Mouse (Mus musculus): ENCODE measurements around the gene Ica1. TPM values are rescaled to one million over a fixed set of nuclear protein-coding genes. Genes with fewer than 3 reads are reported as not detected.
A peak's percentile ranks its signal among the peaks of the same experiment; 100 is the strongest.

Ica1 gene
- total RNA-seq, 2 experiments from 2014 or later, result 57.4 to 61.8 TPM

DNA sequence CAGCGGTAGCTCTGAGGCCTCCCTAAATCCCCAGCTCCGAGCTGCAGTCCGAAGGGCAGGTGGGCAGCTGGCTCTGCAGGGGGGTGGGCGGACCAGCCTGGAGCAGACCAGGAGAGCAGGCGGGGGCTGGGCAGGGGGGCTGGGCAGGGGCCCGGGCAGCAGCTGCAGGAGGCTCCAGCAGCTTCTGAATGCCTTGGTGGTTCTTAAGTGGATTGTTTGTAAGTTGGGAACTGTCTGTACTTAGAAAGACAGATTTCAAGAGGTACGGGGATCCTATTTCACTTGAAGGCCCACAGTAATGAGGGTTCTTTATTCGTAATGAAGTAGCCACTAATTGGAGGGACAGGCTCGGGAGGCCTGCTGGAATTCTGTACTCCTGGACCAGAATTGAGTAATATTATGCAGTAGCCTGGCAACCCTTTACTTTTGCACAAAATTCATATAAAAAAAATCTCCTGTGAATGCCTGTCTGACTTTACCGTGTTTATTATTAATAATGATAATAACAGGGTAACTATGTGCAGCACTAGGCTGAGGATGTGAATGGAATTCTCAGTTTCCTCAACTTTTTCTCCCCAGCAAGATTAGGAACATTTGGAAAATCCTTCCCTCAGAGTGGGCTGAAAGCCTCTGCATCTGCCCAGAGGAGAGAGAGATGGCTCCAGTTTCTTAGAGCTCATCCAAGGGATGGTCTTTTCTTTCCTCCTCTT lies 84.2 kb downstream of the Ica1 start:
- TF ChIP-seq CTCF (conservative IDR thresholded peaks at IDR 0.05), result no peak
- H3K27ac ChIP-seq, result peak overlapping the region; percentile 77
- no peak overlapping the region for H3K4me3 ChIP-seq
- DNase-seq (ENCODE audit: low spot score in 2 of 2), result peak in 1 of 2 experiments; percentile 7

DNA sequence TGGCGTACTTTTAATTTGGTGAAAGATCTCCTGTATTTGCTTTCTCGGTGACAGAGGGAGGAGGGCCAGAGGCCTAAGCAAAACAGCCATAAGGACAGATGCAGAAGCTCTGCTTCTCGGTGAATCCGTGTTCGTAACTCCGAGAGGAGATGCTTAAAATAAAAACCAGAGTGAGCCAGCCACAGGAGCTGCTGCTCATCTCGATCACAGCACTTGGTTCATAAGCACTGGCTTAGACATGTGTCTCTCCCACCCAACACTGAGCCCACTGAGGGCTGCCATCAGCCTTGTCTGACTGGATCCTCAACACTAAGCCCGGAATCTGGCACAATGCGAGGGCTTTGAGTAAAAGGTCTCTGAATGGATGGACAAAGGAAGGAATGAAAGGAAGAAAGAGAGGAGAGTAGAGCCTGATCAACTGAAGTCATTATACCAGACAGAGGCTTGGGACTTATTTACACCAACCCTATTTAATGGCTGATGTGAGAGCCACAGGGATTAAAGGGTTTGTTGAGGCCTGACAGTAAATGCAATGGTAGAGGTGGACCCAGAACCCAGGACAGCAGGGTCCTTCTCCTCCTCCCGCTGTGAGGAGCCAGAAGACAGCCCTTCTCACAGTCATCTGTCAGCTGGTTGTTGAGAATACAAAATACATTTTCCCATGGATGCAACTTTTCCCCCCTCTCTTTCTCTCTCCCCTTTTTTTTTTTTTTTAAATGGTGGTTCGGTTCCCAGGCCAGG lies 85.0 kb downstream of the Ica1 start:
- H3K4me3 ChIP-seq, result no peak overlapping the region
- TF ChIP-seq CTCF (conservative IDR thresholded peaks at IDR 0.05), result no peak
- DNase-seq (ENCODE audit: low spot score in 2 of 2), result no peak
- peak overlapping the region; percentile 77 for H3K27ac ChIP-seq

DNA sequence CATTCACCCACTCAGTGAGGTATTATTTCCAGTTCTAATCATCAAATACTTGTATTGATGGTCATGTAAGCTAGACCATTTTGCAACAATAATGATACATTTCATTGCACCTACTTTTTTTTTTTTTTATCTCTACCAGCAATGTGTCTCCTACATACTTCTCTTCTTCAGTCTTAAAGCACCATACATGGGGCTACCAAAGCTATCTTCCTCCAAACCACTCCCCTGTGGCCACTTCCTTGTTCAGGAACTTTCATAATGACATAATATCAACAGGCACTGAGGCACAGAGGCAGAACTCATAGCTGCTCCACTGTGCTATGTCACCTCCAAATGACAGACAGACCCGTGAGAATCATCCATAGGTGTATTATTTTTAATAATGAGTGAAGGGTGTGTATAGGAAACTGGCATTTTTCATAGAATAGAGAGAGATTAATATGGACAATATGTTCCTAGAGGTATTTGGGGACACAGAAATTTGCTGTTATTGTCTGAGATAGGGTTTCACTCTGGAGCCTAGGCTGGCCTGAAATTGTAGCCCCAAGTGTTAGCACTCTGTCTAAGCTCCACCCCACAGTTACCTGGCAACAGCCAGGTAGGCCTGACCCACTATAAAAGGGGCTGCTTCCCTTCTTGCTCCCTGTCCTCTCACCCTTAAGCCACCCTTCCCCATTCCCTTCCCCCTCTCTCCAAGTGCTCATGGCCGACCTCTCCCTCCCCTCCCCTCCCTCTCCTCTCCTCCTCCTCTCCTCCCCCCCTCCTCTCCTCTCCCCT lies 86.9 kb downstream of the Ica1 start:
- no peak overlapping the region for H3K4me3 ChIP-seq
- H3K27ac ChIP-seq, result no peak overlapping the region
- TF ChIP-seq CTCF (conservative IDR thresholded peaks at IDR 0.05), result no peak
- no peak for DNase-seq (ENCODE audit: low spot score in 2 of 2)

DNA sequence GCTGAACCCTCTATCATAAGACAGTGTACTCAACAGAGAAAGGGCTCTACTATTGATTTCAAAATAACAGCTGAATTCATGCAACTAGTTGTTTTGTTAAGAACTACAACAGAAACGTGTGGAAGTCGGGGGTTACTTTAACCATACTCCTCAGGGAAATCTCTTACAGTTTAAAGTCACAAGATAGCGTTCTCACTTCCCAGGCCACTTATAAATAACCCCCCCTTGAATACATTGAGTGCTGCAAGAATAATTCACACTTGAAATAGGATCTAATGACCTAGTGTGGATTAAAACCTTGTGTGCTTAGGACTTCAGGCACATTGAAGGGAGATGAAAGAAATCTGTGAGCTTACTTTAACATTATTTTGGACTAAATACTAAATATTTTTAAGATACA lies 87.8 kb downstream of the Ica1 start:
- TF ChIP-seq CTCF (conservative IDR thresholded peaks at IDR 0.05), result no peak
- no peak for DNase-seq (ENCODE audit: low spot score in 2 of 2)
- Histone ChIP-seq H3K27ac (no peak overlapping the region), H3K4me3 (no peak overlapping the region)

DNA sequence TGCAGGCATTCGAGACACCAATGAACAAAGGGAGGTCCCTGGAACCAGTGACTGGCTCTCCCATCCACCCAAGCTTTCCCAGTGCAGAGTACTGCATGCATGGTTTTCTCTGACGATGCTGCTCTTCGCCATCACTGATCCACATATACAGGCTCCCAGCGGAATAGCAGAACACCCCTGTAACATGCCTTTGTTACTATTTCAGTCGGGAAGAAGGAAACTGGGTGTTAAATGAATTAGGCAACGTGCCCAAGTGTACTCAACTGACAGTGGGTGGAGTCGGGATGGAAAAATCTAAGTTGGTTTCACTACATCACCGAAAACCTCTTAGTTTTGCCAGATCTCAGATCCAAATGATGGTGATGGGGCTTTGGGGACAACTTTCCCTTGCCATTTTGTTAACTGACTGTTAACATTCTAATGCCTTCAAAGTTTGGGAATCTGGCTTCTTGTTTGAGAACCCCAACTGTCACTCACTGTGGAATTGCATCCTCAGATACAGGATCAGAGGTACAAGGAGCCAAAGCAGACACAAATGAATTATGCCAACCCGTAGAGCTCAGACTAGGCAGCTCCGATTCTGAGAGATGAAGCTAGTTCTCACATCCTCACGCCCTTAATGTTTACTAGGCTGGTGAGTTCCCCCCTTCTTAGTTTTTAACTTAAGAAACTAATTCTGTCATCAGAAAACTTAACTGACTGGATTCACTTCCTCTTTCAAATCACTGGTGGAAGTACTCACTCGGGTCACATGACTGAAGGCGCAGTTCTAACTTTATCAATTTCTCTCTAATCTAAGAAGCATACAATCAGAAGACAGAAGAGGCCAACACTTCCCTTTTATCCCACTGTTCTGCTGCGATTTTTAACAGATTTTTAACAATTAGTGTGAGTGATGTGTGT lies 91.4 kb downstream of the Ica1 start:
- no peak for DNase-seq (ENCODE audit: low spot score in 2 of 2)

DNA sequence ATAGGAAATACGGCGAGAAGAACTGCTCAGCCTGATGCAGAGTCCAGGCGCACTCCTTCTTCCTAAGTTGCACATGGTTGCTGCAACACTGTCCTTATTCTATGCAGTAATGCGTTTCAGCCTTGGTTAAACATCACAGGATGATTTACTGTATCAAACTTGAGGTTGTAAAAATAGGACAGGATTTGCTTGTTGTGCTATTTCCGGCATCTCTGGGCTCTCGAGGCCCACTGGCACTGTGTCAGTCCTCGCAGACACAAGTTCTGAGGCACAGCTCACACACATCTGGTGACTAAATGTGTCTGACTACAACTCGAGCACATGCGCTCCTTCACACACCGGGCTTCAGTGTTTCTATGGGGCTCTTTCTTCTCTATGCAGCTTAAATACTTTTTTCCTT lies 94.9 kb downstream of the Ica1 start:
- no peak overlapping the region for H3K27ac ChIP-seq
- no peak for TF ChIP-seq CTCF (conservative IDR thresholded peaks at IDR 0.05)
- no peak overlapping the region for H3K4me3 ChIP-seq
- peak in 1 of 2 experiments; percentile 14 for DNase-seq (ENCODE audit: low spot score in 2 of 2)

More for the DNA sequence above, 91.4 kb downstream of the Ica1 start:
- Histone ChIP-seq H3K27ac (no peak overlapping the region), H3K4me3 (no peak overlapping the region)
- TF ChIP-seq CTCF (conservative IDR thresholded peaks at IDR 0.05), result no peak

DNA sequence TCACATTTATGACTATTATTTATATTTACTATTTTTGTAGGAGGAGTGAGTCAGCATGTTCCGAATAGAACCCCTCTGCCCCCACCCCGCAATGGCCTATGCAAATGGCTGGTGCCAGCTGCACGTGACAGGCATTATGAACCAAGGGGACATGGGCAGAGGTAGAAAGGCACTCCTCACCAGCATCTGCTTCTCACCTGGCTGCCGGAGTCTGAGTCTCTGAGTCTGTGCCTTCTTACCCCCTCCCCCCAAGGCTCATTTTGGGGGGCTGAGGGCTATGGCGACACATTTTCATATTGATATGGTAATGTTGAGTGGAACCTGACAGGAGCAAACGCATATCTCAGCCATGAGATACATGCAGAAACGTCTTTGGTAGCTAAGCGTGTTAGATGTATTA lies 97.4 kb downstream of the Ica1 start:
- Histone ChIP-seq H3K27ac (no peak overlapping the region), H3K4me3 (no peak overlapping the region)
- DNase-seq (ENCODE audit: low spot score in 2 of 2), result peak in 1 of 2 experiments; percentile 6
- TF ChIP-seq CTCF (conservative IDR thresholded peaks at IDR 0.05), result no peak

DNA sequence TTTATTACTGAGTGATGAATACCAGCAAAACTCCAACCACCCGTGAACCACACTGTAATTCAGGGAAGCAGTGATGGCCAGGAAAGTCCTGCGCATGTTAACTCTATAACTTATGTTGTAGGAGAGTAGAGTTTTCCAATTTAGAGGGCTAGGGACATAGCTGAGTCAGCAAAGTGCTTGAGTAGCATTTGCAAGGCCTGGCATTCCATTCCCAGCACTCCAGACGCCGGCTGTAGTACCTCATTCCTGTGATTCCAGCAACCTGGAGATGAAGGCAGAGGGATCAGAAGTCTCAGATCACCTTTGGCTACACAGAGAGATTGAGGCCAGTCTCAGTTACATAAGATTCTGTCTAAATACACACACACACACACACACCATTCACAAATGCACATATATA lies 105.3 kb downstream of the Ica1 start:
- no peak for DNase-seq (ENCODE audit: low spot score in 2 of 2)
- no peak for TF ChIP-seq CTCF (conservative IDR thresholded peaks at IDR 0.05)
- Histone ChIP-seq H3K4me3 (no peak overlapping the region), H3K27ac (no peak overlapping the region)

DNA sequence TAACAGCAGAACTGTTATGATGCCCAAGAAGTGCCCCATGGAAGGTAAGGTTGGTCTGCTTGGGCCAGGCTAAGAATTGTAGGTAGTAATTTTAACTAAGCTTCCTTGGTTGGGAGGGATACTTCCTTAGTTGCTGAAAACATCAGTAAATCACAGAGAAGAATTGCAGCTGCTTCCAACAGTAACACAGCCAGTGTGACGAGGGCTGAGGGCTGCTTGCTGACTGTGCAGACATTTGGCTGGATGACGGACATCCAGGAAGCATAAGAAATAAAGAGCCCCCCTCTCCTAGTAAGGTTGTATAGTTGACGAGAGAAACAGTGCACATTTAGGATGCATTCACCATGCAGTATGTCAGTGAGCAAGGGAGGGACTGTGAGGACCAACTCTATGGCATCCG lies 108.9 kb downstream of the Ica1 start:
- H3K27ac ChIP-seq, result no peak overlapping the region
- TF ChIP-seq CTCF (conservative IDR thresholded peaks at IDR 0.05), result no peak
- no peak overlapping the region for H3K4me3 ChIP-seq
- DNase-seq (ENCODE audit: low spot score in 2 of 2), result no peak

DNA sequence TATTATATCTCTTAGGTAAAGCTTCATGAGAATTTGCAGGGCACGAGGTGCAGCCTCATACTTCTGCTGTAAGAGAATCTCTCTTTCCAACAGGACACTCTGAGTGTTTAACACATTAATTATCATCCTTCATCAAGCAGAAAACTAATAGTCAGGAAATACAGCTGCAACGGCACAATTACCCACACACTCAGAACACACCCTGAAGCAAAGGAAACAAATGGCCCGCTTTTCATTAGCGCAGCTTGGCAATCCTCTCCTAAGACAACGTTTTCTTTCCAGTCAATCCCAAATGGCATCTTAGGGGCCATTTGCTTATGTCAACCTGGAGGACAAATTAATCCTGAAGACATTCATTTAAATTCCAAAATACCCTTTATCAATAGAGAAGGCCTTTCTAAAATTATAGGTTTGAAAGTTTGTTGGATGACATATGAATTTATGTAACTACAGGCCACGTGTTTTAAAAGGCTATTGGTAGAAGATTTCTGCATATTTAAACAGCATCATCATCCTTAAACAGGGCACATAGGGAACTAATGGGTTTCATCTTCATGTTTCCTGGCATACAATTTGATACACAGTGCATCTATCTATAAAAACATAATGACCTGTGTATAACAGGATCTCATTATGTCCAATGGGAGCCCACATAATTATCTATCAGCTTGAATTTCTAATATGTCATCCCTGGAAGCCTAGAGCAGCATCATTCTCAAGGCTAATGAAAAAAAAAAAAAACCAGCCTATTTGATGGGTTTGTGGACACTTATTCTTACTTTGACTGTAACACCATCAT lies 110.1 kb downstream of the Ica1 start:
- H3K27ac ChIP-seq, result no peak overlapping the region
- H3K4me3 ChIP-seq, result no peak overlapping the region
- DNase-seq (ENCODE audit: low spot score in 2 of 2), result no peak
- no peak for TF ChIP-seq CTCF (conservative IDR thresholded peaks at IDR 0.05)

DNA sequence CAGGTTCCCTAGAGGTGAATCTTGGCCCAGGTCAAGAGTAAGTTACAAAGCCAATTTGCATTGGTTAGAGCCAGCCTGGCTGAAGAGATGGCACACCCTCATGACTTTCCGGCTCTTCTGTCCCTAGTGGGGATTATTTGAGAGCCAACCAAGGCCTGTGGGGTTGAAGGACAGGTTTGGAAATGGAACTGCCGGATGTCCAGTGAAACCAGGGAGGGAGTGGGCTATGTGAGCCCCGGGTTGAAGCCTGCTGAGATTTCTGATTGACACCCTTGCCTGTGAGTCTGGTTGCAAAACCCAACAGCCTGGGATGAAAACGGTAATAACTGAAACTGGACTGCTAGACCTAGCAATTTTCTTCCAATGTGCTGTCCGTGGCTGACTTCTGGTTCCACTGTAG lies 112.5 kb downstream of the Ica1 start:
- TF ChIP-seq CTCF (conservative IDR thresholded peaks at IDR 0.05), result no peak
- no peak overlapping the region for H3K27ac ChIP-seq
- no peak for DNase-seq (ENCODE audit: low spot score in 2 of 2)

DNA sequence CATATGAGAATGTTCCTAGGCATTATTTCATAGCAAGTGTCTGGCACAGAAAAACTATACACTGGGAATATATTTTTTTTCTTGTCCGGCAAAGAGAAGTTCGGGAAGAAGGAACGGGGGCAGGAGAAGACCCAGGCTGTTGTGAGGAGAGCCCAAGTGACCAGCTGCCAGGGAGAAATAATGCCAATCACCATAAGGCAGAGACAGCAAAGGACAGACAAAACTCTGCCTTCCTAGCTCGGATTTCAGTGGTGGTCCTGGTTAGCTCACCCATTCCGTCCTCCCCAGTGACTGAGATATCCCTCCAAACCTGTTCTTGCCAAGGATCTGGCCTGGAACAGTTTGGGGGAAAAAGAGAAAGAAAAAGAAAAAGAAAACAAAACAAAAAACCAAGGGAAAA lies 113.3 kb downstream of the Ica1 start:
- no peak for DNase-seq (ENCODE audit: low spot score in 2 of 2)
- no peak for TF ChIP-seq CTCF (conservative IDR thresholded peaks at IDR 0.05)
- Histone ChIP-seq H3K4me3 (no peak overlapping the region), H3K27ac (no peak overlapping the region)

More for the DNA sequence above, 112.5 kb downstream of the Ica1 start:
- no peak overlapping the region for H3K4me3 ChIP-seq
